Mouse (Mus musculus) heart, postnatal 0 days (tissue): Measurements from ENCODE around the gene Poc1b. TPM values are rescaled to one million over a fixed set of nuclear protein-coding genes. Genes with fewer than 3 reads are reported as not detected.

Experiments used
- ATAC-seq: fragments of 200-750 bp; cut with Nextera tagmentation; 2 replicates; pipeline ENCODE4 v1.8.0; 2017; ENCODE audit warnings: low read depth, moderate number of reproducible peaks, moderate library complexity; ENCODE audit not compliant: insufficient read depth
- DNase-seq: peaks from one replicate; pipeline ENCODE4 v3.0.0-alpha.2; 2016; ENCODE audit warnings: low spot score
- H3K27ac ChIP-seq: fragments of 300-500 bp; sonication (generic); 2 replicates; pipeline ENCODE4 v1.5.1; 2014; ENCODE audit warnings: low read depth, mild to moderate bottlenecking
- H3K27me3 ChIP-seq: fragments of 300-500 bp; sonication (generic); 2 replicates; pipeline ENCODE4 v1.6.1; 2014; ENCODE audit warnings: low read length, mixed read lengths; ENCODE audit not compliant: control insufficient read depth, insufficient read depth
- H3K36me3 ChIP-seq: fragments of 300-500 bp; sonication (generic); replicated peaks from 2 replicates; pipeline ENCODE4 v1.6.1; 2014; ENCODE audit warnings: low read length, mixed read lengths; ENCODE audit not compliant: control insufficient read depth, insufficient read depth
- H3K4me1 ChIP-seq: fragments of 300-500 bp; sonication (generic); 2 replicates; pipeline ENCODE4 v1.6.1; 2014; ENCODE audit warnings: antibody characterized with exemption; ENCODE audit not compliant: control insufficient read depth, insufficient read depth
- H3K4me2 ChIP-seq: fragments of 300-500 bp; sonication (generic); 2 replicates; pipeline ENCODE4 v1.6.1; 2014; ENCODE audit warnings: low read depth, mild to moderate bottlenecking, low read length, moderate library complexity
- H3K4me3 ChIP-seq: fragments of 300-500 bp; sonication (generic); 2 replicates; pipeline ENCODE4 v1.5.1; 2014; ENCODE audit warnings: low read depth, low read length
- H3K9ac ChIP-seq: fragments of 300-500 bp; sonication (generic); replicated peaks from 2 replicates; pipeline ENCODE4 v1.6.1; 2014; ENCODE audit warnings: low read depth, low read length, mixed read lengths
- H3K9me3 ChIP-seq: fragments of 300-500 bp; sonication (generic); replicated peaks from 2 replicates; pipeline ENCODE4 v1.6.1; 2016; ENCODE audit warnings: low read length; ENCODE audit not compliant: control insufficient read depth
- CTCF ChIP-seq: IDR thresholded peaks from 2 replicates; pipeline ENCODE4 v1.5.1; 2016; ENCODE audit warnings: antibody characterized with exemption, control low read depth, low read depth
- EP300 ChIP-seq: IDR thresholded peaks from 2 replicates; pipeline ENCODE4 v1.6.1; 2016; ENCODE audit warnings: antibody characterized with exemption, low read depth
- WGBS: fragments of 180-500 bp; shearing (Covaris S2); extraction: QIAGEN DNeasy Blood & Tissue Kit; methylation state at CpG from one replicate; pipeline ENCODE4 v1.1.7; 2014; 5-methylcytosine and 5-hydroxymethylcytosine counted together
- polyA plus RNA-seq: library from polyadenylated mRNA; unstranded; fragments of >200 nt; fragmentation: Nextera tagmentation; extraction: Ambion mirVana; gene quantifications from 2 replicates; pipeline ENCODE4 v1.2.1, GENCODE M21; 2015
- total RNA-seq: library from RNA; depleted of rRNA; stranded (reverse); fragments of >200 nt; gene quantifications from 2 replicates; pipeline ENCODE4 v1.2.3, GENCODE M21; 2014; ENCODE audit warnings: low replicate concordance

The Poc1b gene
- total and polyA plus RNA-seq, 2 experiments from 2014 or later = 3.2 to 5.2 TPM

DNA sequence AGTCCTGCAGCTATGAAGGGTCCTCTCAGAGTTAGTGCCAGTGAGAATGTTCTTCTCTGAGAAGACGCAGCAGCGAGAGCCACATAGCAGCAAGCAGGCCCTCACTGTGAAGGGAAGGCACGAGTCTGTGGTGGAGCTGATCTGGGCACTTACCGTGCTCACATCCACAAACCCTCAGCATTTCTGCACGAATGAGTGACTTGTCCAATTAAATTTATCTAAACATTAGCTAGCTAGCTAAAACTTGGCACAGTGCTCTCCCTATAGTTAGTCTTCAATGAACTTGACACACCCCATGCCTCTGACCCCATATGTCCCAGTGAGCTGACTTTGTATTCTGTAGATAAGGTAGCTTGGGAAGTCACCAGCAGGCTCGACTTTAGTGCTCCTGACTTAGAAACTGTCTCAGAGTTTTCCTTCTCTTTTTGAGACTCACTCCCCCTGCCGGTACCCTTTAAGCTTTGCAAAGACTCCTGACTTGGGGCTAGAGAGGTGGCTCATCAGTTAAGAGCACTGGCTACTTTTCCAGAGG, 59.0 kb downstream of the Poc1b start:
- Histone ChIP-seq H3K36me3 (no peaks in the 10 kb centered on the region), H3K4me3 (no peak overlapping the region), H3K27ac (peak overlapping the region; percentile 48), H3K27me3 (no peaks in the 10 kb centered on the region), H3K4me1 (peaks cover 4% of the 10 kb centered on the region; the same call in 1 of the 2 replicates), H3K4me2 (no peak overlapping the region), H3K9ac (no peak overlapping the region), H3K9me3 (no peaks in the 10 kb centered on the region)
- TF ChIP-seq EP300 = no peak
- TF ChIP-seq CTCF = peak; percentile 21
- ATAC-seq (no peak), DNase-seq (peak; percentile 47)
- WGBS = 33% methylated on average over 7 of the region's 7 CpGs

DNA sequence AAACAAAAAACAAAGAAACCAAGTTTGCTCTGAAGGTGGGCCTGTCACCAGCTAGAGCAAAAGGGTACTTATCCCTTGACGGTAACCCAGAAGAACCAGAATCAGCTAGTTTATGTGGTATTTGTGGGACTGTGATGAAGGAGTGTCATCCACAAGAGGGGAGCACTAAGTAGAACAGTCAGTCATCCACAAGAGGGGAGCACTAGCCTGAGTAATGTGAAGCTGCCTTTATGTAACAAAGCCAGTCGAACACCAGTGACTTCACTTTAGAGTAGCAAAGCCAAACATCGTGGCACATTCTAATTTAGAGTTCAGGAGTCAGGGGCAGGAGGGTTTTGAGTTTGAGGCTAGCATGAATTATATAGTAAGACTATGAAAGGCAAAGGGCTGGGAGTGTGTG, 59.6 kb downstream of the Poc1b start:
- H3K9me3 ChIP-seq = no peaks in the 10 kb centered on the region
- no peak for DNase-seq
- no peak overlapping the region for H3K27ac ChIP-seq
- H3K9ac ChIP-seq = no peak overlapping the region
- ATAC-seq = no peak
- H3K36me3 ChIP-seq = no peaks in the 10 kb centered on the region
- H3K4me2 ChIP-seq = no peak overlapping the region
- no peak for TF ChIP-seq EP300
- TF ChIP-seq CTCF = peak; percentile 42
- peaks cover 7% of the 10 kb centered on the region; the same call in 1 of the 2 replicates for H3K4me1 ChIP-seq
- no peak overlapping the region for H3K4me3 ChIP-seq
- no peaks in the 10 kb centered on the region for H3K27me3 ChIP-seq
- 52% methylated on average over 3 of the region's 3 CpGs for WGBS

DNA sequence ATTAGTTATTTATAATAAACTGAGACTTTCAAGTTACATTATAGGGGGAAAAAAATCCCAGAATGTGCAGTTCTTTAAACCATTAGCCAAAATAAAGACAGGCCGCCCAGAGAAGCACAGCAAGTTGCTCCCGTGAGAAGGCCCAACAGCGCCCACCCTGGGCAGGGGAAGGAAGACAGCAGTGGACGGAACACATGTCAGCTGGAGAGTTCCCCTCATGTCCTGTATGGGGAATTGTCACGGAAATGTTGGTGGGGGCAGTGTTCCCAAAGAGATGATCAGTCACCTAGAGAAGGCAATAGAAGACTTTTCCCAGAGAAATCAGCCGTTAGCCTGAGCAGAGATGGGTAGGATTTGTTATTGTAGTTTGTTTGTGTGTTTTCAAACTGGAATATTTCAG, 61.6 kb downstream of the Poc1b start:
- Histone ChIP-seq H3K4me2 (no peak overlapping the region), H3K4me1 (peaks cover 16% of the 10 kb centered on the region; the same call in 1 of the 2 replicates), H3K9me3 (no peaks in the 10 kb centered on the region), H3K4me3 (no peak overlapping the region), H3K36me3 (no peaks in the 10 kb centered on the region), H3K27me3 (no peaks in the 10 kb centered on the region), H3K9ac (no peak overlapping the region), H3K27ac (no peak overlapping the region)
- no peak for ATAC-seq
- DNase-seq = no peak
- 54% methylated on average over 6 of the region's 6 CpGs for WGBS
- TF ChIP-seq CTCF (peak; percentile 37), EP300 (no peak)

DNA sequence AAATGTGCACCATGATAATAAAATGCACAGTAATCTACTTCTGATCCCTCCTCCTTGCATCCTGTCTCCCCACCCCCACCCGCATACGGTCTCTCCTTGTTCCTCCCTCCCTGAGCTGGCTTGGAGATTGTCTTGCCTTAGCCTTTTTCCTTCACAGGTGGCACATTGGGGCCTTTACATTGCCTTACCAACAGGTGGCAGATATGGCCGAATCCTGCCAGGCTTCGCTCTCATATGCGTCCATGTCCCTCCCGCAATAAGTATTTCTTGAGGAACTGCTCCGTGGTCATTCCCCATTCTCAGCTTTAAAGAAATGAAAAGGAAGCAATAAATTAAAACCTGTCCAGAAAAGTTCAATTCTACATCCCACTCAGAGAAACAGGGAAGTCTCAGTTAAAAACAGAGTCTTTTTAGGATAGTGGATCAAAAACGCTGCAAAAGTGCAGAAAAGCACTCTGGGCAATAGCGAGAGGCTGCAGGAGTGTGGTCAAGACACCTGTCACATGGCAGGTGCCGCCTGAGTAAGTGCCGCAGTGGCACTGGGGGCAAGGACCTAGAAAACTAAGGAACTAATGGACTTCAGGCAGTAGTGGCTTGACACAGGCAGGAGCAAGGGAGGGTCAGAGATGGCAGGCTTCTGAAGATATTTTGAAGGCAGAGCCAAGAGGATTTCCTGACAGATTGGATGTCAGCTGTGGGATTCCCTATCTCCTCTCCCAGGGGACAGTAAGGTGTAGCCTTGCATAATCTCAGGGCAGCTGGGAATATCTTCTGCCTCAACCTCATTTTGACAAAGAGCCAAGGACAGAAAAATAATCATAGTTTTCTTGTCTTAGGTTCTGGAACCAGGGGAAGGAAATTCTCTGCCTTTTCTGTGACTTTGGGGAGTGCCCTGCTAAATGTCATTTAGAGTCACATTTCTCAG, 62.3 kb downstream of the Poc1b start:
- H3K4me1 ChIP-seq = peaks cover 16% of the 10 kb centered on the region; the same call in 1 of the 2 replicates
- no peak for ATAC-seq

DNA sequence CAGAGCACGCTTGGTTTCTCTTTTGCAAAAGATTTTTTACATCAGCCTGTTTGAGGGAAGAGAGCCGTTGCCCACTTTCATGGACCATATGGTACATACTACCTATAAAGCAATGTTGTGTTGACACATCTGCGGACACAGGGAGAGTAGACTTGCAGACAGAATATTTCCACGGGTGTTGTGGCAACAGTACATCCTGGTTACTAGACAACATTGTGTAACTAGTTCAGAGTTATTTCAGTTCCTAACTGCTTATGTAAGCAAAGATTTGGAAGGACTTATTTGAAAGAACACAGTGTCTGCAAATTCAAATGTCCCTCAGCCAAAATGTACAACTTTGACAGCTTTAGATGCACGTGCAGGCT, 62.9 kb downstream of the Poc1b start:
- H3K9ac ChIP-seq = no peak overlapping the region
- peak; percentile 85 for DNase-seq
- no peak overlapping the region for H3K4me3 ChIP-seq
- 50% methylated on average over 5 of the region's 5 CpGs for WGBS
- peaks cover 16% of the 10 kb centered on the region; the same call in 1 of the 2 replicates for H3K4me1 ChIP-seq
- peak; percentile 58 for ATAC-seq
- H3K27ac ChIP-seq = peak overlapping the region; percentile 62
- H3K27me3 ChIP-seq = no peaks in the 10 kb centered on the region
- H3K36me3 ChIP-seq = no peaks in the 10 kb centered on the region
- H3K9me3 ChIP-seq = no peaks in the 10 kb centered on the region
- TF ChIP-seq CTCF (no peak), EP300 (no peak)
- no peak overlapping the region for H3K4me2 ChIP-seq

More for the DNA sequence above, 62.3 kb downstream of the Poc1b start:
- H3K9me3 ChIP-seq = no peaks in the 10 kb centered on the region
- WGBS = 56% methylated on average over 11 of the region's 11 CpGs
- no peak overlapping the region for H3K4me2 ChIP-seq
- peak; percentile 35 for DNase-seq
- no peak overlapping the region for H3K9ac ChIP-seq
- H3K4me3 ChIP-seq = no peak overlapping the region
- TF ChIP-seq CTCF (peak; percentile 48), EP300 (no peak)
- no peaks in the 10 kb centered on the region for H3K36me3 ChIP-seq
- peak overlapping the region; percentile 62 for H3K27ac ChIP-seq
- no peaks in the 10 kb centered on the region for H3K27me3 ChIP-seq
